Mouse (Mus musculus): ENCODE results near the gene Prmt3.

GRCm38 (mm10) chr7:49882694-49883389 lies 104.7 kb downstream of the Prmt3 start:
- TF ChIP-seq CTCF (IDR thresholded peaks at IDR 0.05; ENCODE audit: control insufficient read depth, insufficient read depth, low read length), result no peak
- no peak for TF ChIP-seq POLR2A (IDR thresholded peaks at IDR 0.05; ENCODE audit: borderline replicate concordance, control insufficient read depth, low read depth, low read length)

Data from bone marrow, adult 2 months (tissue).